Mouse (Mus musculus) brain, embryonic 18.5 days (tissue): ENCODE data around the gene Zfp398.
"Not testable (repeated sequence)": the region's sequence is repeated elsewhere in the genome, so short reads cannot be mapped to it uniquely, and the experiment has no call there.

ENCODE experiments used
- DNase-seq: peaks from one replicate; pipeline ENCODE4 v3.0.0-alpha.2; 2012; ENCODE audit warnings: low read depth, low spot score

Gene Zfp398

GRCm38 (mm10) chr6:47824241-47824640, 11.2 kb upstream of the Zfp398 start:
- DNase-seq: no peak

- no peak for DNase-seq
These were observed 8.0 kb upstream of the Zfp398 start for GRCm38 (mm10) chr6:47827462-47827861.

- no peak for DNase-seq
These were observed 6.5 kb upstream of the Zfp398 start for GRCm38 (mm10) chr6:47828950-47829349.

GRCm38 (mm10) chr6:47830104-47831078, 5.1 kb upstream of the Zfp398 start, which contains the start of gene Zfp786:
Gene Zfp786 (minus strand): TSS chr6:47830867.
- peak; percentile 73 for DNase-seq

- DNase-seq: no peak
These were observed 3.2 kb upstream of the Zfp398 start for GRCm38 (mm10) chr6:47832220-47832619.

GRCm38 (mm10) chr6:47835984-47836521, 592 bp downstream of the Zfp398 start:
- DNase-seq: peak; percentile 12

- no peak for DNase-seq
These were observed 2.2 kb downstream of the Zfp398 start for GRCm38 (mm10) chr6:47837630-47838029.

GRCm38 (mm10) chr6:47841077-47841476, 5.6 kb downstream of the Zfp398 start:
- DNase-seq: no peak

GRCm38 (mm10) chr6:47841831-47842230, 6.4 kb downstream of the Zfp398 start:
- no peak for DNase-seq

GRCm38 (mm10) chr6:47842337-47842736, 6.9 kb downstream of the Zfp398 start:
- DNase-seq: no peak

GRCm38 (mm10) chr6:47845779-47846178, 10.3 kb downstream of the Zfp398 start:
- no peak for DNase-seq

- no peak for DNase-seq
These were observed 21.8 kb downstream of the Zfp398 start for GRCm38 (mm10) chr6:47857241-47857640.

GRCm38 (mm10) chr6:47857729-47858128, 22.3 kb downstream of the Zfp398 start:
- not testable (repeated sequence) for DNase-seq

- no peak for DNase-seq
These were observed 36.8 kb downstream of the Zfp398 start for GRCm38 (mm10) chr6:47872266-47872665.

- no peak for DNase-seq
These were observed 41.6 kb downstream of the Zfp398 start, which contains the start of gene Zfp282 for GRCm38 (mm10) chr6:47877058-47877457. Gene Zfp282 (plus strand): TSS chr6:47877204.

- peak; percentile 67 for DNase-seq
These were observed 42.1 kb downstream of the Zfp398 start for GRCm38 (mm10) chr6:47877461-47878132.

GRCm38 (mm10) chr6:47878133-47878514, 42.7 kb downstream of the Zfp398 start:
- peak; percentile 8 for DNase-seq

- DNase-seq: no peak
These were observed 43.1 kb downstream of the Zfp398 start for GRCm38 (mm10) chr6:47878593-47878992.

- DNase-seq: no peak
These were observed 43.7 kb downstream of the Zfp398 start for GRCm38 (mm10) chr6:47879049-47879716.

- no peak for DNase-seq
These were observed 44.7 kb downstream of the Zfp398 start for GRCm38 (mm10) chr6:47880166-47880565.

- no peak for DNase-seq
These were observed 53.4 kb downstream of the Zfp398 start for GRCm38 (mm10) chr6:47888812-47889383.
